Mouse (Mus musculus) kidney, embryonic 14.5 days (tissue): Measurements from ENCODE around the gene Sema6b. TPM values are rescaled to one million over a fixed set of nuclear protein-coding genes. Genes with fewer than 3 reads are reported as not detected.
"Not testable (repeated sequence)": the region's sequence is repeated elsewhere in the genome, so short reads cannot be mapped to it uniquely, and the experiment has no call there.

Experiments
- ATAC-seq: fragments of 200-750 bp; cut with Nextera tagmentation; 2 replicates; pipeline ENCODE4 v1.8.0; 2017; ENCODE audit warnings: moderate number of reproducible peaks, mild to moderate bottlenecking, moderate TSS enrichment, moderate library complexity; ENCODE audit not compliant: low FRiP score, low TSS enrichment
- H3K27ac ChIP-seq: fragments of 300-500 bp; sonication (generic); 2 replicates; pipeline ENCODE4 v1.5.1; 2014; ENCODE audit warnings: low read depth, mild to moderate bottlenecking, low read length, moderate library complexity, mixed read lengths
- H3K27me3 ChIP-seq: fragments of 300-500 bp; sonication (generic); 2 replicates; pipeline ENCODE4 v1.6.1; 2014; ENCODE audit warnings: mild to moderate bottlenecking, low read length; ENCODE audit not compliant: control insufficient read depth, insufficient read depth
- H3K36me3 ChIP-seq: fragments of 300-500 bp; sonication (generic); 2 replicates; pipeline ENCODE4 v1.6.1; 2014; ENCODE audit warnings: low read length, mixed read lengths; ENCODE audit not compliant: control insufficient read depth, insufficient read depth
- H3K4me1 ChIP-seq: fragments of 300-500 bp; sonication (generic); 2 replicates; pipeline ENCODE4 v1.6.1; 2014; ENCODE audit warnings: low read length, mixed read lengths; ENCODE audit not compliant: control insufficient read depth, insufficient read depth
- H3K4me2 ChIP-seq: fragments of 300-500 bp; sonication (generic); replicated peaks from 2 replicates; pipeline ENCODE4 v1.6.1; 2014; ENCODE audit warnings: low read depth, mild to moderate bottlenecking, low read length
- H3K4me3 ChIP-seq: fragments of 300-500 bp; sonication (generic); 2 replicates; pipeline ENCODE4 v1.5.1; 2014; ENCODE audit warnings: mild to moderate bottlenecking, low read length
- H3K9ac ChIP-seq: fragments of 300-500 bp; sonication (generic); 2 replicates; pipeline ENCODE4 v1.6.1; 2014; ENCODE audit warnings: low read depth, mild to moderate bottlenecking, low read length, moderate library complexity
- H3K9me3 ChIP-seq: fragments of 300-500 bp; sonication (generic); 2 replicates; pipeline ENCODE4 v1.6.1; 2016; ENCODE audit warnings: low read length; ENCODE audit not compliant: control insufficient read depth
- WGBS: fragments of 180-500 bp; shearing (Covaris S2); extraction: QIAGEN DNeasy Blood & Tissue Kit; methylation state at CpG from one replicate; pipeline ENCODE4 v1.1.7; 2014; 5-methylcytosine and 5-hydroxymethylcytosine counted together
- polyA plus RNA-seq: library from polyadenylated mRNA; unstranded; fragments of >200 nt; fragmentation: Nextera tagmentation; extraction: Ambion mirVana; gene quantifications from 2 replicates; pipeline ENCODE4 v1.2.1, GENCODE M21; 2014

Sema6b gene
- polyA plus RNA-seq, 1 experiment from 2014 or later, result 1.4 TPM

GRCm38 (mm10) chr17:56112743-56113142 is 27.4 kb downstream of the Sema6b start:
- WGBS, result 59% methylated on average over 3 of the region's 3 CpGs
- Histone ChIP-seq H3K9me3 (no peaks in the 10 kb centered on the region), H3K4me3 (no peak overlapping the region), H3K27me3 (no peaks in the 10 kb centered on the region), H3K36me3 (no peaks in the 10 kb centered on the region), H3K9ac (no peak overlapping the region), H3K4me2 (no peak overlapping the region), H3K27ac (no peak overlapping the region), H3K4me1 (no peaks in the 10 kb centered on the region)
- no peak for ATAC-seq

- Histone ChIP-seq H3K4me1 (no peaks in the 10 kb centered on the region), H3K9ac (no peak overlapping the region), H3K27me3 (no peaks in the 10 kb centered on the region), H3K4me3 (no peak overlapping the region), H3K9me3 (no peaks in the 10 kb centered on the region), H3K4me2 (no peak overlapping the region), H3K36me3 (no peaks in the 10 kb centered on the region), H3K27ac (no peak overlapping the region)
- ATAC-seq, result 0 out of 2 replicates have a peak, but pooled peaks have one; percentile 22
- WGBS, result 48% methylated on average over 5 of the region's 5 CpGs
Observed at GRCm38 (mm10) chr17:56111864-56112263, 28.3 kb downstream of the Sema6b start.

GRCm38 (mm10) chr17:56111021-56111420 is 29.1 kb downstream of the Sema6b start:
- Histone ChIP-seq H3K4me1 (no peaks in the 10 kb centered on the region), H3K27me3 (no peaks in the 10 kb centered on the region), H3K4me3 (no peak overlapping the region), H3K9me3 (no peaks in the 10 kb centered on the region), H3K4me2 (no peak overlapping the region), H3K9ac (no peak overlapping the region), H3K36me3 (no peaks in the 10 kb centered on the region), H3K27ac (no peak overlapping the region)
- no peak for ATAC-seq
- 67% methylated on average over 1 of the region's 1 CpGs for WGBS

DNA sequence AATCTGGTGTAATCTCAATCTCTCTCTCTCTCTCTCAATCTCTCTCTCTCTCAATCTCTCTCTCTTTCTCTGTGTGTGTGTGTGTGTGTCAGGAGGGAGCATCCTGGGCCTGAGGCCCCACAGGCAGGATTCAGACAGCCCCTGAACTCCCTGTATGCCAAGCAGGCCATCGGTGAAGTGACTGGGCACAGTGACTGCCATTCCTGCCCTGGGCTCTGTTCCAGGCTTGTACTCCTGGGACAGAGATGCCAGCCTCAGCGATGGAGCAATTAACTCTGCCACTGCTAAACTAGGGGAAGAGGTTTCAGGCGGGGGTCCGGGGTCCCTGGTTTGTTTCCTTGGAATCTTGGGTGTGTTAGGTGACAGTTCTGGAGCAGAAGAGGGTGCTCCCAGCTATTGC is 29.6 kb downstream of the Sema6b start:
- Histone ChIP-seq H3K36me3 (no peaks in the 10 kb centered on the region), H3K9me3 (no peaks in the 10 kb centered on the region), H3K9ac (no peak overlapping the region), H3K27ac (no peak overlapping the region), H3K27me3 (no peaks in the 10 kb centered on the region), H3K4me3 (no peak overlapping the region), H3K4me2 (no peak overlapping the region), H3K4me1 (no peaks in the 10 kb centered on the region)
- WGBS, result 69% methylated on average over 4 of the region's 4 CpGs
- no peak for ATAC-seq

DNA sequence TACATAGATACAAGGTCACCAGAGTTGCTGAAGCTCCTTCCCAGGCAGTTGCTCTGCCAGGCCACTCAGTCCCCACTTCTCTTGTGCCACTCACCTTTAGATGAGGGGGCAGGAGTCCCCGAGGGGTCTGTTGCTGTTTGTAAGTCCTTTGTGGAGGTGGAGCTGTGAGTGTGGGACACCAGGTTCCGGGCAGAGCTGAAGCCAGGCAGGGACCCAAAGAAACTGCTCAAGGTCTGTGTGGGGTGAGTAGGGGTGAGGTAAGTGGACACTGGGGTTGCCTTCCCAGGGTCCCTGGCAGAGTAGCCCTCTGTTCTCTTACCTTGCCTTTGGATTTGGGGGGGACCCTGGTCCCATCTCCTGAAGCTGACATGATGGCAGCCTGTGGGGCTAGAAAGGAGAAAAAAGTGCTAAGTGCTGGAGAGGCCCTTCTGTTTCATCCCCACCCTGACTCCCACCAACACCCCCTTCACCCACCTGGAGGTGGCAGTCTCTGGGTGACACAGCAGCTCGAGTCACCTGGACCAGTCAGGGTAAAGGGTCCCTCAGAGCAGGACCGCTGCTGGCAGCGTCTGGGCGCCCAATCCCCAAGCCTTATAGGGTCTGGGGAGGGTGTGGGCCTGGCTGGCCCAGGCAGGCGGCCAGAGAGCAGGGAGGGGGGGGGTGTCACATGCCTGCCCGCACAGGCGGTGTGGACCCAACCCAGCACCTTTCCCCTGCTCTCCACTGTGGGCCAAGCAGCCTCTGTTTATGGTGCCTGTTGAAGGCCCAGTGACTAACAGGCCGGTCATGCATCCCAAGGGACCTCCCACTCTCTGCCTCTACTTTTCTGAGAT is 30.7 kb downstream of the Sema6b start, which contains the start of gene Plin4:
Gene Plin4 (minus strand): TSS at position 585 of the 833 bp plus-strand sequence.
- 71% methylated on average over 9 of the region's 10 CpGs for WGBS
- no peak for ATAC-seq
- no peak within 1 kb of the TSS for H3K4me2 ChIP-seq
- no peaks in the 10 kb centered on the region for H3K4me1 ChIP-seq
- H3K9me3 ChIP-seq, result no peaks in the 10 kb centered on the region
- H3K9ac ChIP-seq, result no peak within 1 kb of the TSS
- H3K27ac ChIP-seq, result no peak within 1 kb of the TSS
- no peak within 1 kb of the TSS for H3K4me3 ChIP-seq
- H3K36me3 ChIP-seq, result no peaks in the 10 kb centered on the region
- H3K27me3 ChIP-seq, result no peaks in the 10 kb centered on the region

DNA sequence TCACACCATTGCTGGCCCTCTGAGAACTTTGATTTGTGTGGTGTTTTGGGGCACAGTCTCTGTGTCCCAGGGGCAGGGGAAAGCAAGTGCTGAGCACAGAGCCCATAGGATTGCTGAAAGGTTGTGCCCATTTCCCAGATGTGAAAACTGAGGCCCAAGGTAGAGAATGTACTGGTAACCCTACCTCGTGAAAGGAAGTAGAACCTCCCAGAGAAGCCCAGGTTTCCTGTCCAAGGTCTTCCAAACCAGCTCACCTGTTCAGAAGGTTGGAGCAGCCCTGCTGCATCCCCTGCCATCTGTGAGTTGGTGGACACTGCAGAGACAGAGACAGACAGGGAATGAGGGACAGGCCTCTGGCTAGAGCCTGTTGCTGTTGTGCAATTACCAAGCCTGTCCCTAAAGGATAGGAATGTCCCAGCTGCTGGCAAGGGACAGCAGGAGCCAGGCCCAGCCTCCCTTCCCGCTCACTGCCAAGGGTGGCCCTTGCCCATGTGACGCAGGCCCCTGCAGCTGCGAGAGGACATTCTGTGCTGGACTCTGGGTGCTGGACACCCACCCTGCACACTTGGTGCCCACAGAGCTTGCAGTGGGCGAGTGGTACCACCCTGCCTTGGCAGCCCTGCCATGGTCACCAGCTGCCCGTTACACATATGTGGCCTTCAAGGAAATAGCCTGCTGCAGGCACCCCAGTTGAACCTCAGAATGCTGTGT is 31.7 kb downstream of the Sema6b start:
- Histone ChIP-seq H3K4me1 (no peaks in the 10 kb centered on the region), H3K27me3 (no peaks in the 10 kb centered on the region), H3K36me3 (peaks cover 3% of the 10 kb centered on the region; the same call in 1 of the 2 replicates), H3K9me3 (no peaks in the 10 kb centered on the region), H3K27ac (no peak overlapping the region), H3K4me3 (no peak overlapping the region), H3K4me2 (no peak overlapping the region), H3K9ac (no peak overlapping the region)
- no peak for ATAC-seq
- 80% methylated on average over 6 of the region's 6 CpGs for WGBS

DNA sequence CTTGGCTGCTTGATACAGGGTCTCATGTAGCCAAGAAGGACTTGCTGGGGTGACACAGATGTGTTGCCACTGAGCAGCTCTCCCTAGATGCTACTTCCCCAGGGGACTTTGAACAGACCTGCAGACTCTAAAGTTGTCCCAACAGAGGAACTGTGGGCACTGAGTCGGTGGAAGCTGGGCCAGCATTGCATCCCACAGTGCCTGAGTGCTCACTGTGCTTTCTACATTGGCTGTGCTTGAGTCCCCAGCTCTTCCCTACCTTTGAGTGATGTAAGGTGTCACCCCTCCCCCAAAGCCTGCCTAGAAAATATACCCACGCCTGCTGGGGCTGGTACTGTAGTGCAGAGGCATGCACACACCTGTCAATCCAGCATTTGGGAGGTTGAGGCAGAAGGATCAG is 32.4 kb downstream of the Sema6b start:
- Histone ChIP-seq H3K9ac (no peak overlapping the region), H3K4me1 (no peaks in the 10 kb centered on the region), H3K27ac (no peak overlapping the region), H3K4me2 (no peak overlapping the region), H3K36me3 (peaks cover 10% of the 10 kb centered on the region; the same call in 1 of the 2 replicates), H3K4me3 (no peak overlapping the region), H3K27me3 (no peaks in the 10 kb centered on the region), H3K9me3 (no peaks in the 10 kb centered on the region)
- no peak for ATAC-seq
- WGBS, result 68% methylated on average over 2 of the region's 2 CpGs

DNA sequence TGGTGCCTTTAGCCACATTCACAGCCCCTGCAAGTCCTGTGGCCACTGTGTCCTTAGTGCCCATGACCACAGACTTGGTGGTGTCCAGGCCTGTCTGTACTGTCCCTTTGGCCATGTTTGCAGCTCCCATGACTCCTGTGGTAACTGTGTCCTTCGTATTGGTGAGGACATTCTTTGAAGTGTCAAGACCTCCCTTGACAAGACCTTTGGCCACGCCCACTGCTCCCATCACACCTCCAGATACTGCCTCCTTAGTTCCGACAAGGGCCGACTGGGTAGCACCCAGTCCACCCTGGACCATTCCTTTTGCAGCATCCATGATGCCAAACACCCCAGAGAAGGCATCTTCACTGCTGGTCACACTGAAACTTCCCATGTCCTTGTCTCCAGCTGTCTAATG is 33.2 kb downstream of the Sema6b start:
- H3K4me1 ChIP-seq, result no peaks in the 10 kb centered on the region
- H3K4me2 ChIP-seq, result no peak overlapping the region
- H3K9ac ChIP-seq, result no peak overlapping the region
- no peak overlapping the region for H3K27ac ChIP-seq
- no peak for ATAC-seq
- H3K4me3 ChIP-seq, result no peak overlapping the region
- no peaks in the 10 kb centered on the region for H3K27me3 ChIP-seq
- no peaks in the 10 kb centered on the region for H3K9me3 ChIP-seq
- 64% methylated on average over 4 of the region's 4 CpGs for WGBS
- H3K36me3 ChIP-seq, result peaks cover 18% of the 10 kb centered on the region

DNA sequence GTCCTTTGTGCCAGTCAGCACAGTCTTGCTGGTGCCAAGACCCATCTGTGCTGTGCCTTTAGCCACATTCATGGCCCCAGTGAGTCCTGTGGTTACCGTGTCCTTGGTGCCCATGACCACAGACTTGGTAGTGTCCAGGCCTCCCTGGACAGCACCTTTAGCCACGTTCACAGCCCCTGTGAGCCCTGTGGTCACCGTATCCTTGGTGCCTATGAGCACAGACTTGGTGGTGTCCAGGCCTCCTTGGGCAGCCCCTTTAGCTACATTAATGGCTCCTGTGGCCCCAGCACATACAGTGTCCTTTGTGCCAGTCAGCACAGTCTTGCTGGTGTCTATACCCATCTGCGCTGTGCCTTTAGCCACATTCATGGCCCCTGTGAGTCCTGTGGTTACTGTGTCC is 33.7 kb downstream of the Sema6b start:
- not testable (repeated sequence) for H3K4me3 ChIP-seq, H3K4me2 ChIP-seq, H3K27ac ChIP-seq, H3K9ac ChIP-seq, H3K4me1 ChIP-seq, ATAC-seq, H3K27me3 ChIP-seq, H3K9me3 ChIP-seq
- H3K36me3 ChIP-seq, result peaks cover 23% of the 10 kb centered on the region
- WGBS, result 94% methylated on average over 4 of the region's 4 CpGs
